Mouse (Mus musculus): ENCODE measurements around the gene Slc16a8.
"Not testable (repeated sequence)": the region's sequence is repeated elsewhere in the genome, so short reads cannot be mapped to it uniquely, and the experiment has no call there.

The Slc16a8 gene

GRCm38 (mm10) chr15:79262786-79263309, 8.3 kb upstream of the Slc16a8 start:
- DNase-seq (ENCODE audit: low spot score in 2 of 2): no peak

- no peak for DNase-seq (ENCODE audit: low spot score in 2 of 2)
Observed at GRCm38 (mm10) chr15:79262375-79262774, 7.8 kb upstream of the Slc16a8 start.

- DNase-seq (ENCODE audit: low spot score in 2 of 2): no peak
Observed at GRCm38 (mm10) chr15:79261757-79262156, 7.2 kb upstream of the Slc16a8 start.

- peak; percentile 63 to 64 for DNase-seq (ENCODE audit: low spot score in 2 of 2)
Observed at GRCm38 (mm10) chr15:79261095-79261725, 6.6 kb upstream of the Slc16a8 start.

- no peak for DNase-seq (ENCODE audit: low spot score in 2 of 2)
Observed at GRCm38 (mm10) chr15:79258521-79258920, 4.0 kb upstream of the Slc16a8 start.

- DNase-seq (ENCODE audit: low spot score in 2 of 2): no peak
Observed at GRCm38 (mm10) chr15:79252580-79252979, 2.0 kb downstream of the Slc16a8 start.

GRCm38 (mm10) chr15:79251781-79252491, 2.6 kb downstream of the Slc16a8 start:
- DNase-seq (ENCODE audit: low spot score in 2 of 2): peak; percentile 28 to 45

- peak in 1 of 2 experiments; percentile 34 for DNase-seq (ENCODE audit: low spot score in 2 of 2)
Observed at GRCm38 (mm10) chr15:79251168-79251567, 3.4 kb downstream of the Slc16a8 start.

- no peak for DNase-seq (ENCODE audit: low spot score in 2 of 2)
Observed at GRCm38 (mm10) chr15:79250236-79250635, 4.3 kb downstream of the Slc16a8 start.

GRCm38 (mm10) chr15:79245321-79245720, 9.2 kb downstream of the Slc16a8 start:
- DNase-seq (ENCODE audit: low spot score in 2 of 2): no peak

- DNase-seq (ENCODE audit: low spot score in 2 of 2): no peak
Observed at GRCm38 (mm10) chr15:79244071-79244893, 10.3 kb downstream of the Slc16a8 start.

GRCm38 (mm10) chr15:79243234-79244042, 11.1 kb downstream of the Slc16a8 start:
- peak; percentile 98 to 99 for DNase-seq (ENCODE audit: low spot score in 2 of 2)

GRCm38 (mm10) chr15:79242574-79243233, 11.9 kb downstream of the Slc16a8 start:
- no peak for DNase-seq (ENCODE audit: low spot score in 2 of 2)

- no peak for DNase-seq (ENCODE audit: low spot score in 2 of 2)
Observed at GRCm38 (mm10) chr15:79238036-79238435, 16.5 kb downstream of the Slc16a8 start.

- DNase-seq (ENCODE audit: low spot score in 2 of 2): no peak
Observed at GRCm38 (mm10) chr15:79235268-79235667, 19.3 kb downstream of the Slc16a8 start.

GRCm38 (mm10) chr15:79229058-79229821, 25.3 kb downstream of the Slc16a8 start, which contains the start of the genes Pick1 and Gm49486:
TSS of gene Pick1 (plus strand) at chr15:79229173.
TSS of gene Gm49486 (plus strand) at chr15:79229391.
- DNase-seq (ENCODE audit: low spot score in 2 of 2): peak; percentile 89

- not testable (repeated sequence) for DNase-seq (ENCODE audit: low spot score in 2 of 2)
Observed at GRCm38 (mm10) chr15:79225780-79226179, 28.8 kb downstream of the Slc16a8 start.

GRCm38 (mm10) chr15:79224685-79225084, 29.9 kb downstream of the Slc16a8 start:
- DNase-seq (ENCODE audit: low spot score in 2 of 2): peak; percentile 86 to 91

GRCm38 (mm10) chr15:79223641-79224040, 30.9 kb downstream of the Slc16a8 start:
- DNase-seq (ENCODE audit: low spot score in 2 of 2): no peak

- DNase-seq (ENCODE audit: low spot score in 2 of 2): no peak
Observed at GRCm38 (mm10) chr15:79219572-79219971, 35.0 kb downstream of the Slc16a8 start.

Measured in frontal cortex, postnatal 36 days (tissue).